Mouse (Mus musculus): ENCODE measurements around the gene Atp11a. TPM values are rescaled to one million over a fixed set of nuclear protein-coding genes. Genes with fewer than 3 reads are reported as not detected.

Gene Atp11a
- total and polyA plus RNA-seq, 2 experiments from 2014 or later = 10.5 to 77.4 TPM

DNA sequence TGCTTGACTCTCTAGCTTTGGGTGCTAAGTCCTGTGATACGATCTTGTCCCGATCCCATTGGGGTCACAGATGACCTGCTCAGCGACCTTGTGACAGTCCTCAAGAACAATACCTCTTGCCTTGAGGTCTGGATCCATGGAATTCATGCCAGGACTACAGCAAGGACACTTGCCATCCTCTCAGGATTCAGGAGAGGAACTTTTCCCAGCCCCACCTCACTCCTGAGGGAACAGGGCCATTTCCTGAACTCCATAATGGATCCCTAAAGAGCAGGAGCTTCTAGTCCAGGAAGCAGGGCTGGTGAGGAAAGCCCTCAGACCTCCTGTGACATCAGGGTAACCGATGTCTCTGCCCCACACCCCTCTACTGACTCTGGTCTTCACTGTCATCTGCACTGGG lies 150.9 kb downstream of the Atp11a start:
- Histone ChIP-seq H3K27me3 (ENCODE audit: control insufficient read depth, insufficient read depth, low read length) (no peaks in the 10 kb centered on the region), H3K36me3 (replicated peaks; ENCODE audit: control insufficient read depth, insufficient read depth, low read length) (no peaks in the 10 kb centered on the region), H3K4me1 (ENCODE audit: control insufficient read depth, insufficient read depth) (no peaks in the 10 kb centered on the region), H3K9me3 (replicated peaks; ENCODE audit: control insufficient read depth, low read length) (no peaks in the 10 kb centered on the region), H3K9ac (replicated peaks; ENCODE audit: low read depth, low read length) (no peak overlapping the region), H3K4me3 (ENCODE audit: low read depth, low read length) (no peak overlapping the region), H3K4me2 (ENCODE audit: low read depth, low read length) (no peak overlapping the region), H3K27ac (ENCODE audit: low read depth) (peak overlapping the region; percentile 78)
- DNase-seq (ENCODE audit: low spot score) (no peak), ATAC-seq (ENCODE audit: insufficient read depth, low read depth) (no peak)
- 61% methylated on average over 4 of the region's 4 CpGs for WGBS
- TF ChIP-seq CTCF (IDR thresholded peaks at IDR 0.05; ENCODE audit: low read depth) = no peak

- Histone ChIP-seq H3K36me3 (replicated peaks; ENCODE audit: control insufficient read depth, insufficient read depth, low read length) (no peaks in the 10 kb centered on the region), H3K4me1 (ENCODE audit: control insufficient read depth, insufficient read depth) (peaks cover 5% of the 10 kb centered on the region; the same call in 1 of the 2 replicates), H3K4me2 (ENCODE audit: low read depth, low read length) (no peak overlapping the region), H3K27ac (ENCODE audit: low read depth) (no peak overlapping the region), H3K27me3 (ENCODE audit: control insufficient read depth, insufficient read depth, low read length) (0 out of 2 replicates have a peak, but pooled peaks cover 3% of the 10 kb centered on the region), H3K4me3 (ENCODE audit: low read depth, low read length) (no peak overlapping the region), H3K9me3 (replicated peaks; ENCODE audit: control insufficient read depth, low read length) (no peaks in the 10 kb centered on the region), H3K9ac (replicated peaks; ENCODE audit: low read depth, low read length) (no peak overlapping the region)
- DNase-seq (ENCODE audit: low spot score) (no peak), ATAC-seq (ENCODE audit: insufficient read depth, low read depth) (no peak)
- 49% methylated on average over 5 of the region's 5 CpGs for WGBS
- TF ChIP-seq CTCF (IDR thresholded peaks at IDR 0.05; ENCODE audit: low read depth) = no peak
Observed at GRCm38 (mm10) chr8:12912011-12912410, 155.2 kb downstream of the Atp11a start.

GRCm38 (mm10) chr8:12915187-12916006 lies 158.6 kb downstream of the Atp11a start:
- no peak for TF ChIP-seq EP300 (IDR thresholded peaks at IDR 0.05; ENCODE audit: low read depth)
- TF ChIP-seq CTCF (IDR thresholded peaks at IDR 0.05; ENCODE audit: low read depth) = no peak
- Histone ChIP-seq H3K9ac (replicated peaks; ENCODE audit: low read depth, low read length) (peak overlapping the region; percentile 31; the same call in 1 of the 2 replicates), H3K4me3 (ENCODE audit: low read depth, low read length) (peak overlapping the region; percentile 45), H3K4me1 (ENCODE audit: control insufficient read depth, insufficient read depth) (peaks cover 5% of the 10 kb centered on the region; the same call in 1 of the 2 replicates), H3K27me3 (ENCODE audit: control insufficient read depth, insufficient read depth, low read length) (0 out of 2 replicates have a peak, but pooled peaks cover 3% of the 10 kb centered on the region), H3K4me2 (ENCODE audit: low read depth, low read length) (peak overlapping the region; percentile 73), H3K27ac (ENCODE audit: low read depth) (no peak overlapping the region), H3K9me3 (replicated peaks; ENCODE audit: control insufficient read depth, low read length) (no peaks in the 10 kb centered on the region), H3K36me3 (replicated peaks; ENCODE audit: control insufficient read depth, insufficient read depth, low read length) (no peaks in the 10 kb centered on the region)
- no peak for ATAC-seq (ENCODE audit: insufficient read depth, low read depth)
- WGBS = 16% methylated on average over 41 of the region's 42 CpGs
- DNase-seq (ENCODE audit: low spot score) = no peak

DNA sequence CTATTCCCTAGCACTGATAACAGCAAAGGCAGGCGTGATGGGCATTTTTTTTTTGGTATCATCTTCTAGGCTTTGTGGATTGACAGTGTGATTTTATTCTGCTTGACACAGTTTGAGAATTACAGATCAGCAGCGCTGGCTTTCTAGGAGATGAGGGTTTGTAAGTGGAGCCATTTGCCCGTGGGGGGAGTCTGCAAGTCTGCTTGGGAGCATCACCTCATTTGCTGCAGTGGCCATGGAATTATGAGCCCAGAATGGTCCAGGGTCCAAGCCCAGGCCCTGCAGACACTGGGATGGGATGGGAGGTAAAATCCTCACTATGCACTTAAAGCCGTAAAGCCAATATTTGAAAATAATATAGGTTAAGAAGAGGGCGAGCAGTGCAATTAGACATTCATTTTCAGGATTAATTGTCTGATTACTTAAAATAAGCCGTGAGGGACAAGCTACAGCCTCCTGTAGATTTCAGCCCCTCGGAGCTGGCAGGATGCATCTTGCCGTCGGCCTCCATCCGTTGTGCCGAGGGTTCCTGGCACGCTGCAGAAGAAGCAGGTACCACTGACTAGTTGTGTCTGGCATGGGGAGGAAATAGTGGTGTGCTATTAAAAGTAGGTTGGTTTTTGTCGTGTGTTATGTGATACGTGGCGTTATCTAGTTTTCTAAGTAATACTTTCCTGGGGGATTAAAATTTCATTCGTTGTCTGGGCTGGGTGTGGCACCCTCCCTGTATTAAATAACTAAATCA lies 159.5 kb downstream of the Atp11a start:
- Histone ChIP-seq H3K27me3 (ENCODE audit: control insufficient read depth, insufficient read depth, low read length) (0 out of 2 replicates have a peak, but pooled peaks cover 3% of the 10 kb centered on the region), H3K4me1 (ENCODE audit: control insufficient read depth, insufficient read depth) (peaks cover 5% of the 10 kb centered on the region; the same call in 1 of the 2 replicates), H3K4me2 (ENCODE audit: low read depth, low read length) (peak overlapping the region; percentile 73; the same call in 1 of the 2 replicates), H3K27ac (ENCODE audit: low read depth) (no peak overlapping the region), H3K9me3 (replicated peaks; ENCODE audit: control insufficient read depth, low read length) (no peaks in the 10 kb centered on the region), H3K9ac (replicated peaks; ENCODE audit: low read depth, low read length) (0 out of 2 replicates have a peak overlapping the region, but pooled peaks have one; percentile 31), H3K4me3 (ENCODE audit: low read depth, low read length) (peak overlapping the region; percentile 45; the same call in 1 of the 2 replicates), H3K36me3 (replicated peaks; ENCODE audit: control insufficient read depth, insufficient read depth, low read length) (no peaks in the 10 kb centered on the region)
- TF ChIP-seq EP300 (IDR thresholded peaks at IDR 0.05; ENCODE audit: low read depth) (no peak), CTCF (IDR thresholded peaks at IDR 0.05; ENCODE audit: low read depth) (no peak)
- no peak for DNase-seq (ENCODE audit: low spot score)
- 72% methylated on average over 16 of the region's 16 CpGs for WGBS
- no peak for ATAC-seq (ENCODE audit: insufficient read depth, low read depth)

DNA sequence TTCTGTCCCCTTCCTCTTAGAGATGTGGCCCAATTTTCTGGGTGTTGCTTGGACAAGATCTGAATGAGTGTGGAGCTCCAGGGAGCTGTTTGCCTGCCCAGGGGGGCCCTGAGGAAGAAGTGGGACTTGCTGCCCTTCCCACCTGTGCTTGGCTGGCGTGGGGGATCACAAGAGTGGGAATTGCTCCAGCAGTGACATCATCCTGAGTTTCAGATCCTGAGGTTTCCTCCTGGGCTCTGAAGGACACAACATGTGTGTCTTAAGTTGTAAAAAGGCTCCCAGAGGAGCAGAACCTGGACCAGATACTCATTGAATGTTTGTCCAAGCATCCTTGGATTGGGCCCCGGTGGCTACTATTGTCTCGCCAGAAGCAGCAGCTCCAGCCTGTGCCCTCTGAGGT lies 160.2 kb downstream of the Atp11a start:
- H3K9ac ChIP-seq (replicated peaks; ENCODE audit: low read depth, low read length) = no peak overlapping the region
- H3K9me3 ChIP-seq (replicated peaks; ENCODE audit: control insufficient read depth, low read length) = no peaks in the 10 kb centered on the region
- H3K36me3 ChIP-seq (replicated peaks; ENCODE audit: control insufficient read depth, insufficient read depth, low read length) = no peaks in the 10 kb centered on the region
- no peak overlapping the region for H3K4me3 ChIP-seq (ENCODE audit: low read depth, low read length)
- H3K27me3 ChIP-seq (ENCODE audit: control insufficient read depth, insufficient read depth, low read length) = 0 out of 2 replicates have a peak, but pooled peaks cover 3% of the 10 kb centered on the region
- DNase-seq (ENCODE audit: low spot score) (no peak), ATAC-seq (ENCODE audit: insufficient read depth, low read depth) (no peak)
- no peak overlapping the region for H3K27ac ChIP-seq (ENCODE audit: low read depth)
- 80% methylated on average over 3 of the region's 3 CpGs for WGBS
- TF ChIP-seq CTCF (IDR thresholded peaks at IDR 0.05; ENCODE audit: low read depth) (no peak), EP300 (IDR thresholded peaks at IDR 0.05; ENCODE audit: low read depth) (no peak)
- H3K4me2 ChIP-seq (ENCODE audit: low read depth, low read length) = no peak overlapping the region
- peaks cover 5% of the 10 kb centered on the region; the same call in 1 of the 2 replicates for H3K4me1 ChIP-seq (ENCODE audit: control insufficient read depth, insufficient read depth)

Measured in heart, postnatal 0 days (tissue).